Mouse (Mus musculus) kidney, adult 9 months (tissue): ENCODE data around the gene Reep3.
A peak's percentile ranks its signal among the peaks of the same experiment; 100 is the strongest.

Experiments
- DNase-seq: peaks from one replicate; pipeline ENCODE4 v3.0.0; 2022

Reep3 gene

GRCm38 (mm10) chr10:67048871-67049615 is 47.7 kb downstream of the Reep3 start:
- no peak for DNase-seq

DNA sequence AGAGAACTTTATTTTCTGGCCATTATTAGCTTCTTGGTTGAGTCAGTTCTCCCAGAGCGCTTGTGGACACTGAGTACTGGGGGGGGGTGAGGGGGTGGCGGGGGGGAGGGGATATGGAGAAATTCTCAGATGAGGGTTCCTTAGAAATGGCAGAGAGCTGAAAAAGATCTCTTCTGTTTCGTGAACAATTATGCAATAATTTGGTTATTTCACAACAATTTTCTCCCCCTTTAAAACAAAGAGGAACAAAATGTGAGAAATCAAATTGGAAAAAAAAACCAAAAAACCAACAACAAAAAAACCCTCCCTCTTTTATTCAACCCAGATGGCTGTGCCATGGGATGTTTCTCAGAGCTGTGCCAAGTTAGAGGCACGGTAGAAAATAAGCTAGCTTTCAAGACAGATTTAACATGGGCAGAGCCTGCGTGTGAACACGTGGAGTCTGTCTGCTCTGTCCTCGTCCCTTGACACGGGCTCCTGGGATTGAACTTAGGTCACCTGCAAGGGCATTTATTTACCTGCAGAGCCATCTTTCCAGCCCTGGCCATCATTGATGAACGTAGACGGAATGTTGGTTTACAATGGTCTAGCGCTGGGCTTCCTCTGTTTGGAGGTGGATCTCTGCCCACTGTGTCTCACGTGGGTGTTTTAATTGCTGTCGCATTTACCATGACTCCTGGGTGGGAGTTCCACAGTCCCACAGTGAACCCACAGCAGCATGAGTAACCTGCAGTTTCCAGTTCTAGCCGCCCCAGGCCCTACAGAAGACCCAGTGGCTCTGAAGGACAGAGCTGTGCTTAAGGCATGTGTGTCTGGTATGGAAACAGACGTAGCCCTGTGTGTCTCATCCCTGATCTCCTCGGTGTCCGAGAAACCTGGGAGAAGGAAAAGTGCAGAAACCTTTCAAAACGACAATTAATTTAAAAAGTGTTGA is 48.8 kb downstream of the Reep3 start:
- DNase-seq, result no peak

- no peak for DNase-seq
Observed at GRCm38 (mm10) chr10:67045192-67045899, 51.4 kb downstream of the Reep3 start.

DNA sequence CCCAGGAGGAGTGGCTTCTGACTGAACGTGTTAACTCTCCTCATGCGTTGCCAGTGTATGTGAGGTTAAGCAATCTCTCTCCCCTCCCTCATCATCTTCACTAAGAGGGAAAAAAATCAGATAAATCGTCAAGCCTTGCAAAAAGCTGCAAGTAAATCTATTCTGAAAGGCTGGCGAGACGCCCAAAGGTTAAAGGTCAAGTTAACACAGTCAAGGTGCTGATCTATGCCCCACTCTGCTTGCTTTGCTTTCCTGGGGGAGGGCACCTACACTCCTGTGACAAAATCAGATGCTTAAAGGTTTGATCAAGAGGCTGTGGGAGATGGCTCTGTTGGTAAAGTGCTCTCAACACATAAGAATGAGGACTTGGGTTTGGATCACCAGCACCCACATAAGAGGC is 52.4 kb downstream of the Reep3 start:
- DNase-seq, result peak; percentile 89

GRCm38 (mm10) chr10:67043236-67043635 is 53.5 kb downstream of the Reep3 start:
- peak; percentile 72 for DNase-seq

DNA sequence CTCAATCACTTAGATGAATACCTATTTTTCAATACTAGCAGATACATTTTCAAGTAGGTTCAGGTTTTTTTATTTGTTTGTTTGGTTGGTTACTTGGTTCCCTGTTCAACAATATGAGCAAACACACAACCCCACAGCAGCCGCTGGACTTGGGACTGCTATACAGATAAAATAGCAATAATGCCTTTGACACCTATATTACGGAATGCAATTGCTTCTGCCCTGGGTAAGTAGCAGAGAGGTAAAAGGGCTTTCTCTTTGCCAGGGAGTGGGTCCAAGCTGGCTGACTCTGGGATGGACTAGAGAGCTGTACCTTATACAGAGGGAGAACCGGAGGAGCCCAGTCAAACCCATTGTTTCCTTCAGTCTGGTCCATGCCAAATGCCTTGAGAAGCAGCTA is 56.3 kb downstream of the Reep3 start:
- DNase-seq, result no peak

GRCm38 (mm10) chr10:67039001-67039400 is 57.7 kb downstream of the Reep3 start:
- no peak for DNase-seq

DNA sequence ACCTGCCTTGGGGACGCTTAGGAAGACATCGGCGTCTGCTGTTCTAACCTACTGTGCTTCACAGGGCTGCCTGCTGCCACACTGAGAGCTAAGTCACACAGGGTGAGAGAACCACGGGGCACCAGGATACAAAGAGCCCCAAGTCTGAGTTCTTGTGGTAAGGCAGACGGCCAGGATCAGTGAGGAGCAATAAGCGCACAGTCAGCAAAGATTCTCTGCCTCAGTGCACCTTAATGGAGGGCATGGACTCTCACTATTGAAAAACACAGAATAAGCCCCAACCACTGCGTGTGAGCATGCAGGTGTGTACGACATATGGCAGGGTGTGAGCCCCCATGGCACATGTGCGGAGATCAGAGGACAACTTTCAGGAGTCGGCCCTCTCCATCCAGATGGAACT is 60.2 kb downstream of the Reep3 start:
- no peak for DNase-seq

- no peak for DNase-seq
Observed at GRCm38 (mm10) chr10:67036141-67036540, 60.6 kb downstream of the Reep3 start.

GRCm38 (mm10) chr10:67031186-67031585 is 65.6 kb downstream of the Reep3 start:
- DNase-seq, result no peak

GRCm38 (mm10) chr10:67029297-67029696 is 67.4 kb downstream of the Reep3 start:
- DNase-seq, result peak; percentile 82

DNA sequence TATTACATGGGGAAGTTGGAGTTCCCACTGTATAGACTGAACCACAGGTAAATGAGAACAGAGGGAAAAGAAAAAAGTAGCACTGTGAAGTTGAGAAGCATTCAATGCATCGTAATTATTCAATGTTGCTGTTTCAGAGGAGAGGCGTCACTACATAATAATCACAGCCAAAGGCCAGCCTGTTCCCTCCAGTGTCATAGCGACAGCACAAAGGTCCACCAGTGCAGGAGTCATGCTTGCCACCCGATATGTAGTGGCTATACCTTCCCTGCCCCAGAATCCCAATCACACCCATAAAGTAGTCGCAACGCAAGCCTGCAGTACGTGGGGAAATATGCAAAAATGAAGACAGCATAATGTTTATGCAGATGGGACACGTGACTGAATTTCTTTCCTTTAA is 70.4 kb downstream of the Reep3 start:
- no peak for DNase-seq

DNA sequence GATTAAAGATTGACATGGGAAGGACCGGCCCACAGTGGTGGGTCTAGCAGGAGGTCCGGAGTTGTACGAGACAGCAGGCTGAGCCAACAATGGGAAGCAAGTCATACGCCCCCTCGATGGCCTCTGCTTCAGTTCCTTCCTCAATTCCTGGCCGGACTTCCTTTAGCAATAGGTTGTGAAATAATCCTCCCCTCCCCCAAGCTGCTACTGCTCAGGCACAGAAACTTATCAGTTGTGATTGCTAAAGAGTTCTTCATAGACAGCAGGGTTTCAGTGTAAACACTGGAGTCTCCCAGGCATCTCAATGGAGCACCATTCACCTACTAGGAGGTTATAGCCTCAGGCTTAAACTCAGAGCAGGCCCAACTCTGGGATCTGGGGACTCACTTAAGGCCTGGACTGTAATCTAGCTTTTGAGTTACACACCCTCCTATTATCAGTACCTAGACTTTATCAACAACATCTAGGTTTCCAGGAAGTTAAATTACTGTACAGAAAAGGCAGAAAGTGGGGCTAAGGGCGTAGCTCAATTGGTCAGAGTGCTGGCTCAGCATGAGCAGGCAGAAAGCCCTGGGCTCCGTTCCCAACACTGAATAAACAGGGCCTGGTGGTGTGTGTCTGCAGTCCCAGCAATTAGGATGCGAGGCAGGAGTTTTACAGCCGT is 71.0 kb downstream of the Reep3 start:
- peak; percentile 82 for DNase-seq

- DNase-seq, result no peak
Observed at GRCm38 (mm10) chr10:67024391-67024790, 72.4 kb downstream of the Reep3 start.

GRCm38 (mm10) chr10:67023092-67023491 is 73.7 kb downstream of the Reep3 start:
- no peak for DNase-seq

DNA sequence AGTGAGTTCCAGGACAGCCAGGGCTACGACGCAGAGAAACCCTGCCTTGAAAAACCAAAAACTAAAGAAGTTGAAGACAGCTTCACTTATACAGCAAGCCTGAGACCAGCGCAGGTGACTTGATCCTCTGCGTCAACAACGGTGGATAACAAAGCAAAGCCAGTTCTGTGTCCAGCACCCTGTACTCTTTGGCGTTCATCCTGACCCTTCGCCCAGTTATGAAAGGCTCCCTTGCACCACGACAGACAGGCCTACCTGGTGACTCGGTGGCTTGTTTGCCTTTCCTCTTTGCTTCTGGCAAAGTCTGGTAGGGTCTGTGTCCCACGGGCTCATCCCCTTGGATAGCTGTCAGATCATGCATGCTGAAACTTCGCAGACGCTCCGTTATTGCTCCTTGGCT is 75.3 kb downstream of the Reep3 start:
- DNase-seq, result no peak

GRCm38 (mm10) chr10:67018875-67019274 is 77.9 kb downstream of the Reep3 start:
- DNase-seq, result peak; percentile 26

DNA sequence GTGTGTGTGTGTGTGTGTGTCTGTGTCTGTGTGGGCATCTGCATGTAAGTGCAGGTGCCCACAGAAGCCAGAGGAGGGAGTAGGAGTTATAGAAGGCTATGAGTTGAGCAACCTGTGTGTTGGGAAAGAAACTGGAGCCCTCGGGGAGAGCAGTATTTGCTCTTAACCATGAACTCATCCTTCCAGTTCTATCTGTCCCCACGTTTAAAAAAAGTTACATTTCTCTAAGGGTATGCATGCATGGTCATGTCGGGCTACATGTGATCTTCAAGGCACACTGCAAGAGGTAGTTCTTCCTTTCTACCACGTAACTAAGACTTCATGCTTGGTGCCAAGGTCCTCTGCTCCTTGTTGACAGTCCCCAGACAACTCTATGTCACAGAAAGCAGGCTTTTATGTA is 78.9 kb downstream of the Reep3 start:
- no peak for DNase-seq

GRCm38 (mm10) chr10:67017315-67017714 is 79.4 kb downstream of the Reep3 start:
- no peak for DNase-seq

GRCm38 (mm10) chr10:67016615-67017278 is 80.0 kb downstream of the Reep3 start:
- no peak for DNase-seq

DNA sequence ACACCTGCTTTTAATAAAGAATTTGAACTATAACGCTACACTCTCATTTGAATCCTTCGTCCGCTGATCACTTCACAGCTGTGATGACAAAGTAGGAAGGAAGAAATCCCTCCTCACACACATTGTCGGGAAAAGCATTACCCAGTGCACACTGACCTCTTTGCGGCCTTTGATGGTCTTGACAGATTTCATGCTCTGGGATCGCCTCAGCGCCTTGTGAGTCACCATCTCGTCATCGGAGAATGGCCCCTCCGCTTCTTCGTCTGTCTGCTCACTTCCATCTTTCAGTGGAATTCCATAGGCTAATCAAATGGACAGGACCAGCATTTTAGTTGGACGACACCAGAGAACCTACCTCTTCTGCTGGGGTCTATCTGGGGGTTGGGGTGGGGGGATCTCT is 82.0 kb downstream of the Reep3 start:
- DNase-seq, result no peak

DNA sequence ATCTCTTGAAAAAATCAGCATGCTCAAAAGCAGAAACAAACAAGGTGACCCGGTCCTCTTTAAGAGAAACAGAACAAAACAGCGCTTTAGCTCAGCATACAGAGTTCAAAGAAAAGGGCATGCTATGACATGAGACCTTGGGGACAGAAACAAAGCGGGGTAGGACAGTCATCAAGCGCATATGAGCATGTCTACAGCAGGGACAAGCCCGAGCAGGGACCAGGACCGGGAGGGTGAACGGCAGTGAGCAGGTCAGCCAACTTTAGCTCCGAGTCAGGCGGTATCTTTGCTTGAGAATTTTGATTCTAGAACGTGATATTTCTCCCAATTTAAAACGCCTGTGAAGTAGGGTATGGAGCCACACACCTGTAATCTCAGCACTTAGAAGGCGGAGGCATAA is 86.2 kb downstream of the Reep3 start:
- no peak for DNase-seq
